Mouse (Mus musculus) natural killer cell, adult 2 months (primary cell): ENCODE results near the gene Zfp687.
A peak's percentile ranks its signal among the peaks of the same experiment; 100 is the strongest.

Experiments
- DNase-seq, 2 experiments: peaks; one replicate each; pipeline ENCODE4 v3.0.0; 2022; ENCODE audit warnings: low spot score in 2 of 2

Gene Zfp687

DNA sequence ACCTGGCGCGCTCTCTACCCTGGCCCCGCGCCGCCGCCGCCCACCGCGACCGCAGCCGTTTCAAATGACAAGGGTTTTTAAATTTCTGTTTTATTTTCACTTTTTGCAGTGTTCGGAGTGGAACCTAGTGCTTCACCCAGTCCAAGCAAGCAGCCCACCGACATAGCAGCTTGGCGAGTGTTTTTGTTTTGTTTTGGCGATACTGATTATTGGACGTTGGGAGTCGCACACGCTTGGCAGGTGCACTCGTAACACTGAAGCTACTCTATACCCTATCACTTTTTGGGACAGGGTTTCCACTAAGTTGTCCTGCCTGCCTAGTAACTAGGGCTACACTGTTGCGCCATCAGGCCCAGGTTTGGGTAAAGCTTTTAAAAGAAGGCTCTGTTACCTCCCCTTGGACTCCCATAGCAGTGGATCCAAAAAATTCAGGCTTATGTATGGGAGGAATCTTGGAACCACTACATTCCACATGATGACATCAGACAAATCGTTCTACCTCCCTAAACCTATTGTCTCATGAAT lies 1.3 kb upstream of the Zfp687 start:
- no peak for DNase-seq

DNA sequence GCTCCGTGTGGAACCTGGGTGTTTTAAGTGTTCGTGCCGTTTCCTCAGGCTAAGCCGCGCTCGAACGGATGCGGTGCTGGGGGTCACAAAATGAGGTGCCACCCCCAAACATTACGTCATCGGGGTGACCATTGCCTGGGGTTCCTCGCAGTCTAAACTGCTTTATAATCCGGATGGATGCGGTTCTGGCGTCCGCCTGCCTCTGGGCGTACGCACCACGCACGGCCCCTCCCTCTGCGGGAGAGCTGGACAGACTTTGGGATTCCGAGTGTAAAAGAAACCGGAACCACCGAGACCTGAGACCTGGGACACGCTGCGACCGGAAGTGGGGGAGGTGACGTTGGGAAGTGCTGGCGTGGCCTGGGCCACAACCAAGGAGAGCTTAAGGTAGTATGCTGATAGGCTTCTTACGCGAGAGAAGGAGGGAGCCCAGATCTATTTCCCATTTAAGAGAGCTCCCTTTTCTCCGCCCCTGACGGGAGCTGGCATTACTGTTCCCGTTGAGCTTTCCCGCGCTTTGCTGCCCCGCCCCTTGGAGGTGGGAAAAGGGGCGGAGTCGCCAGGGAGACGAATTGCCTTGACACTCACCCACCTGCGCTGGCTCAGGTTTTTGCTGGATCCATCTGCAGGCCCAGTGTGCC lies 763 bp upstream of the Zfp687 start:
- DNase-seq, result peak; percentile 94 to 95

DNA sequence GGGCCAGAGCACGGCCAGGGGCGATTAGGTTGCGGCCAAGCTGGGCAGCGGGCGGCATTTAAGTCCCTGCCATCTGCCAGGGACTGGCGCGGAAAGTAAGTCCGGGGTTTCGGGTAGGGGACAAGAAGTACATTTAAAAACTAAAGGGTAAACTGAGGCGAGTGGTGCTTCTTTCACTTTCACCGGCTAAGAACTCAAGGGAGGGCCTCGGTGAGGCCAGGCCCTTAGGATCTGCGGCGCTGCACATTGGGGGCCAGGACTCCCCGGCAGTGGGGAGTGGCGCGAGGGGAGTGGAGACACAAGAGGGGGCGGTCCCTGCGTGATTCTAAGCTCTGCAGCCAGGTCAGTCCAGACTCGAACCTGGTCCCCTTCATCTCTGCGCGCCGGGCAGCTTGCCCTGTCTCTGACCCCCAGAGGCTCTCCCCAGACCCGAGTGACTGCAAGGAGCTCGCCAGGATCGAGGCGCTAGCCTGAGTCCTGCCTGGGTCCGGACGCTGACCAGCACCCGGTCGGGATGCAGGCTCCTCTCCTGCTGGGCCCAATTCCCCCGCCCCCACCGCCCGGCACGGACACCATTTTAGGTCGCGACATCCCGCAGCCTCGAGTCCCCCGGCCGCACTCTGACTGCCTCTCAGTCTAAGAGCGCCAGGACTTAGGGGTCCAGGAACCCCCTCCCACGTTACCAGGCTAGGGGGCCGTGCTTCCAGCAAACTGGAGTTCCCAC lies 658 bp downstream of the Zfp687 start:
- no peak for DNase-seq

DNA sequence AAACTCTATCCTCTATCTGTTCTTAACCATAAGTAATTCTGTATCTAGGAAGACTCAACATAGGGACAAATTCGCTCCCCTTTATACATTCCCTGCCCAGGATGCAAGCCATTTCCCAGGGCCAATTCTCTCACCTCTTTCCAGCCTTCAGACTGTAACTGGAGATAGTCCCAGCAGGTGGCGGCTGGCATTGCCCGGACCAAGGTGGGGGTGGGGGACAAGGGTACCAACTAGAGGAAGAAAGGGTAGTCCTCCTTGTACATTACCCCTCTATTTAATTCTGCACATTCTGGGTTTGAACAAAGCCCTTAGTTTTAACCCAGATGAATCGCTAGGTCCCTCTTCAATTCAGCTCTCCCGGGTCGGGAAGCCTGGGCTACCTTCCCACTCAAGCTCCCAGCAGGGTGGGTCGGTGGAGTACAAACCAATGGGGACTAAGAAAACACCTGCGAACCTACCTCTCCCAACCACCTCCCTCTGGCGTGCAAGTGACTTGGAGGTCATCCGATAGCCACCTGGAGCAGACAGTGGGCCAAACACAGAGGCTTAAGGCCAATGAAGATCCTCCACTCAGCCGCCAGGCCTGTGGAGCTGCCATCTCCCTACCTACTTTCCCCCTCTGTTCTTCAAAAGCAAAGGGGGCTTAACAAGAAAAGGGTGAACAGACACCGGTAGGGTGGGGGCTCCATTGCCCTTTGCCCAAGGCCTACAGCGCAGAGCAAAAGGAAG lies 1.4 kb downstream of the Zfp687 start:
- no peak for DNase-seq

DNA sequence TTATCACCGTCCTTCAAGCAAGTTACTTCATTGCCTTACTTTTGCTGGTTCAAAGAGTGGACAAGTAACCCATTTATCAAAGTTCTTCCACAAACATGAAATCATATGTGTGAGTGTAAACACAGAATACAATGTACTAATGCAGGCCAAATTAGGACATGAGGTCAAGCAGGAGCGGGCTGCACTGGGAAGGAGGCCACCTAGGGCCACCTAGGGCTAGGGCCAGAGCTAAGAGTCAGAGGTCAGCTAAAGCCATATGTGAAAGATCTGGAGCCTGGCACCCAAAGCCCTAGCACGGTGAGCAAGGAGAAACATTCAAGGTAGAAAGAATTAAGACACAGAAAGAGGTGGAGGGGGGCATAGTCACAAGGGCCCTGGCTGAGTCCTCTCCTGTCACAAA lies 2.3 kb downstream of the Zfp687 start:
- no peak for DNase-seq

DNA sequence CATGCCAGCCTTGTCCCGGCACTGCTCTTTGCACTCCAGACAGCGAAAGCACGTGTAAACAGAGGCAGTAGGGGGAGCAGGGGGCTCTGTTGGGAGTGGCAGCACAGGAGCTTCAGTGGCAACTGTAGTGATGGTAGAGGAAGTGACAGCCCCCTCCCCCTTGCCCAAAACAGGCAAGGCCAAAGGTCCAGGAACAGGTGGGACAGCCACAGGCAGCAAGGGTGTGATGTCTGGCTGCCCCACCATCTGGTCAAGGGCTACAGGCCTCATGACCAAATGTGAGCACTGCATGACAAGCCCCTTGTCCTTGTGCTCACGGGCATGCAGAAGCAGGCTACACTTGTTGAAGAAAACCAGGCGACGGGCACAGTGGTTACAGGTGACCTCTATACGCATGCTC lies 4.9 kb downstream of the Zfp687 start:
- DNase-seq, result no peak

DNA sequence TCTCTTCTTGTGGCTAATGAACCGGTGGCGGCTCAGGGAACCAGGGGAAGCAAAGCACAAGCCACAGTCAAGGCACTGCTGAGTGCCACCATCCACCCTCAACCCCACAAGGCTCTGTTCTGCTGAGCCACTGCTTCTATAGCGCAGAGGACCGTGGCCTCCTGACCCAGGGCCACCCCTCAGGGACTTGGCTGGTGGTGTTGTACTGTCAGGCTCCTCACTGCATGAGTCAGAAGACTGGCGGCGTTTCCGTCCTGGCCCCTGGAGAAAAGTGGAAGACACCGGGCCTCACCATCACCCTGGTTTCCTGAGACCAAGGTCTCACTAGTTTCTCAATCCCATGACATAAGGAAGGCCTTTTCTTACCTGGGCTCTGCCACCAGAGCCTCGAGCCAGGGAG lies 7.5 kb downstream of the Zfp687 start:
- no peak for DNase-seq

DNA sequence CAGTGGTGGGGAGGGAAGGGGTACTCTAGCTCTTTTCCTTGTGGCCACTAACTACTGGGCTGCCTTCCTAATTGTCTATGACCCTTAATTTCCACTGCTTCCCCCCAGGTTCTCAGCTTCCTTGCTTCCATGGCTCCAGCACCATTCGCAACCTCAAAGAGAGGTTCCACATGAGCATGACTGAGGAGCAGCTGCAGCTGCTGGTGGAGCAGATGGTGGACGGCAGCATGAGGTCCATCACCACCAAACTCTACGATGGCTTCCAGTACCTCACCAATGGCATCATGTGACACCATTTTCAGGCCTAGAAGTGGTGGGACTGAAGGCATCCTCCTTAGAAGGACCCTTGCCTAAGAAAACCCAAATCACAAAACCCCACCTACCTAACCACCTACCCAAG lies 9.6 kb downstream of the Zfp687 start:
- no peak for DNase-seq

DNA sequence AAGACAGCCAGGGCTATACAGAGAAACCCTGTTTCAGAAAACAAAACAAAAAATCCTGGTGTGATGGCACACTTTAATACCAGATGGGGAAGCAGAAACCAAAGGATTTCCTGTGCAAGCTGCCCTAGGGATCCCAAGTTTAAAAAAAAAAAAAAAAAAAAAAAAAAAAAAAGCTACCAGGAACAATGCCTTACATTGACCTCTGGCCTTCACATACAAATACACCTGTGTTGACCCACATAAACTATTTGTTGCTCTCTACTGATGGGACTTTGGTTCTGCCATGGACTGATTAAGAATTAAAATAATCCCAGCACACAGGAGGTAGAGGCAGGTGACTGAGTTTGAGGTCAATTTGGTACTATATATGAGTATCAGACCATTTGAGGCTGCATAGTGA lies 12.0 kb downstream of the Zfp687 start:
- no peak for DNase-seq

DNA sequence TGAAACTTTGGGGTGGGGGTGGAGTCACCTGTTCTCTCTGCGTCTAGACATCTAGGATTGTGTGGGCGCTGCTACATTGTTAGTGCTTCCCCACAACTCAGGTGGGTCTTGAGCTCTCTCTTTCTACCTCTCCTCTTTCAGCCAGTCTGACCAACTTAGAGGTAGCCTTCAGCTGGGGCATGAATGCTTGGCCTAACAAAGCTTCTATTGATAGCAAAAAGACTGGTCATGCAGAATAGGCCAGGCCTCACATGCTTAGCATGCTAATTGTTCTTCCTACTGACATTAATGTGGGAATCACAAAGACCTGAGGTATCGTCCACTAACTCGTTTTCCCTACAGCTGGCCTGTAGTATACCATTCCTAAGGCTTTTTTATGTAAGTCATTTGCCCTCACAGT lies 12.7 kb downstream of the Zfp687 start:
- no peak for DNase-seq

DNA sequence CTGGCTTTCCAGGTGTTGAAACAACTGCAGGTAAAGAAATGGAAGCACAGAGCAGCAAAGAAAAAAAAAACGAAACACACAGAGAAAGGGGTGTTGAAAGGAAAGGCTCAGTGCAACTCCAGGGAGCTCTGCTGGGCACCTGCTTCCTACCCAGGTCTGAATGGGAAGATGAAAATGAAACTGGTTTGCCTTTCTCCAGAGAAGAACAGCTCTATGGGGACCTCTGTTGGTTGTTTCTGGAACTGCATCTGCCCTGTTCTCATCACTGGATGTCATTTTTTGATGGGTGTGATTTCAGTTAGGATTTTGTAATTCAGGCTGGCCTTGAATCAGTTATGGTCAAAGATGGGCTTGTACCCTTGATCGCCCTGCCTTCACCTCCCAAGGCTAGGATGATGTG lies 18.3 kb downstream of the Zfp687 start:
- peak; percentile 81 to 86 for DNase-seq

DNA sequence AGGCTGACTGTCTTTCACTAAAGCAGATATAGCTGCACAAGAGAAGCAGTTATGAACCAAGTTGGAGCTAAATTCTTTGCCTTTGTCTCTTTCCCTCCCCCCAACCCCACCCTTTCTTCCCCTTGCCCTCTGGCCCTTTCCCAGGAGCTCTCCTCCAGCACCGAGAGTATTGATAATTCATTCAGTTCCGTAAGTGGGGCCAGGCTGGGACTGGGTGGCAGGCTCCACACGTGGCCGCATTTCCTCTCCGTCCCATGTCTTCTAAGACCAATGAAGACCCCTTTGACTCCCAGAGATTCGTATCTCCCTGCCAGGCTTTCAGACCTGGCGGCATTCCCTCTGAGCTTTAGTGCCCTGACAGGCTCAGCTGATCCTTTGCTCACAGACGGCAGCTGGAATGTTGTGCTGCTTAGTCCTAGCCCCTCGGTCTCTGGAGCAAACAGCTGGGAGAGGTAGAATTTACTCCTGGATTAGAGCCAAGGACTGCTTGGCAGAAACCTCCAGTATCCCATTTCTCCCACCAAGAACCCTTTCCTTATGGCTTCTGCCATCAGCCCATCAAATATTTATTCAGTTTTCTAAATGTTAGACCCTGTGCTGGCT lies 26.0 kb downstream of the Zfp687 start:
- no peak for DNase-seq

DNA sequence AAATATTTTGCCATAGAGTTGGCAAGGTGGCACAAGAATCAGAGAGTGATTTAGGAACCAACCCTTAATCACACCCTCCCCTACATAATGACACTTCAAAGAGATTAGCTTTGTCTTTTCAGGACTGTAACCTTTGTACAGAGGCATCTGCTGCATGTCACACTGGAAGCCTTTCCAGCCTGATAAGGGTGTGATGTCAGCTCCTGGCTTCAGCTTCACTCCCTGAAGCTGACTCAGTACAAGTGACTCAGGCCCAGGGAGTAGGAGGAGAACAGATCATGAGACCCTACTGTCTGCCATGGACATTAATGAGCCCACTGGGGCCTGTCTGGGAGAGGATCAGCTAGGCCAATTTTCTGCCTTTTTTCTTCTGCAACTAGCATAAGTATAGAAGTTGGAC lies 27.7 kb downstream of the Zfp687 start:
- no peak for DNase-seq

DNA sequence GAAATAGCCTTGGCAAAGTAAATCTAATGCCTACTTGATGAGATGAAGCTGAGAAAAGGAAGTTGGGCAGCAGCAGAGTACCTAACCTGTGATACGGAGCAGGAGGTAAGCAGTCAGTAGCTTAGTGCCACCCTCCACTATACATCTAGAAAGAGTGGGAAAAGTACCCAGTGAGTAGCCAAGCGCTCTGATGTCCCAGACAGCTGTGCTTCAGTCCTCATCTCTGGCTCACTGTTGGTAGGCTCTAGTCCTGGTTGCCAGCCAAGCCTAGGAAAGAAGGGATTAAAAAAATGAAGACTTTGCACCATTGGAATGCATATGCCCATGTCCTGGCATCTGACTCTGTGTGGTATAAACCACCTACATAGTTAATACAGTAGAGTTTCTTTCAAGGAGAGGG lies 29.7 kb downstream of the Zfp687 start:
- no peak for DNase-seq

DNA sequence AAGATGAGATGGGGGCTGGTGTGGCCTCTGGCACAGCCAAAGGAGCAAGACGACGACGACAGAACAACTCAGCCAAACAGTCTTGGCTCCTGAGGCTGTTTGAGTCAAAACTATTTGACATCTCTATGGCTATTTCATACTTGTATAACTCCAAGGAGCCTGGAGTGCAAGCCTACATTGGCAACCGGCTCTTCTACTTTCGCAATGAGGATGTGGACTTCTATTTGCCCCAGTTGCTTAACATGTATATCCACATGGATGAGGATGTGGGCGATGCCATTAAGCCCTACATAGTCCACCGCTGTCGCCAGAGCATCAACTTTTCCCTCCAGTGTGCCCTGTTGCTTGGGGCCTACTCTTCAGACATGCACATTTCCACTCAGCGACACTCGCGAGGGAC lies 30.9 kb downstream of the Zfp687 start:
- DNase-seq, result no peak

DNA sequence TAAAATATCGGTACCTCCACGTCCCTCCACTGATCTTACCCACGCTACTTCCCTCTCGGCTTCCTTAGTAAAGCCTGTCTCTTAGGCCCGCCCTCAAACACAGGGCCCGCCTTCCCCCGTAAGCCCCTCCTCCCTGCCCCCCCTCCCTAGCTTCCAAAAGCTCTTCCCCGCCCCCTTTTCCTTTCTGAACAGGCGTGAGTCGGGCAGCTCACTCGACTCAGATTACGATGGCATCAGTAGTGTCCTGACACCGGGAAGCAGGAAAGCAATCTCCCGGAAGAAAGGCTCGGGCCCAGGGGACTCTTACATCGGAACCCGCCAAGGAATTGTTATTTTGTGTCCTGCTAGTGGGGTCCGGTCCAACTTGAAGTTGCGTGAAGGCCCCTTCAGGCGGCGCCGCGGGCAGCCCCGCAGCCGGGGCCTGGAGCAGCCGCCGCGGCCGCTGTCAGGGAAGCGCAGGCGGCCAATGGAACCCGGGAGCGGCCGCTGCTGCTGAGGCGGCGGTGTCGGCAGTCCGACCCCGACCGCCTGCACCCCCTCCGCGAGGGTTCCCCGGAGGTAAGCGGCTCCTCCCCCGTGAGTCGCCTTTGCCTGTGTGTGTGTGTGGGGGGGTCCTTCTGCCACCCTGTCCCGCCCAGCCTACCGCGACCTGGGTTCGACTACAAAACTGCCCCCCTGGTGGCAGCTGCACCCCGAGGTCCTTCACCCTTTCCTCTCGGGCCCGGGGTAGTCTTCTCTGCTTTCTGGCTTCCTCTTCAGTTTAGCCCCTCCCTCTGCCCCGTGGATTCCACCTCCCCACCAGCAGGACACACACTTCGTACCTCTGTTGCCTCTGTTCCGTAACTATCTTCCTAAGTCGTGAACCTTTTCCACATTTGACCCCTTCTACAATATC lies 40.5 kb downstream of the Zfp687 start, which contains the start of gene Pi4kb:
Gene Pi4kb (plus strand): TSS at position 204 of the 895 bp plus-strand sequence.
- peak; percentile 91 for DNase-seq

DNA sequence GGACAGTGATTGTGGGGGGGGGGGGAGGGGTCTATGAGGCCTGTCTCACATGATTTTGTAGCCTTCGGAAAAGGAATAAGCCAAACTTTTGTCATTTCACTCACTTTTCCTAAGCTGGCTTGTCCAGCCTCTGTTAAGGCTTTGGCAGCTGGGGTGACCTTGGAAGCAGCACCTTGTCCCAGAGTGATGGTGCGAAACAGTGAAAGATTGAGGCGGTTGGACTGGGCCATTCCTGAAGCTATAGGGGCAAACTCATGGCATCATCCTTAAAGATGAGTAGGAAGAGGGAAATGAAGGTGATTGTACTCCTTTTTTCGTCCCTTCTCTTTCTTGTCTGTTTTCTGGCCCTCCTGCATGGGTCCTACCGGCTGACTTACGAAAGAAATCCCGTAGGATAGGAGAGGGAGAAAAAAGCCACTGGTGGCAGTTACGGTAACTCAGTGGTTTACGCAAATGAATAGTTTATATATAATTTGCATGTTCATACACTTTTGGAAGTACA lies 41.2 kb downstream of the Zfp687 start:
- DNase-seq, result no peak

DNA sequence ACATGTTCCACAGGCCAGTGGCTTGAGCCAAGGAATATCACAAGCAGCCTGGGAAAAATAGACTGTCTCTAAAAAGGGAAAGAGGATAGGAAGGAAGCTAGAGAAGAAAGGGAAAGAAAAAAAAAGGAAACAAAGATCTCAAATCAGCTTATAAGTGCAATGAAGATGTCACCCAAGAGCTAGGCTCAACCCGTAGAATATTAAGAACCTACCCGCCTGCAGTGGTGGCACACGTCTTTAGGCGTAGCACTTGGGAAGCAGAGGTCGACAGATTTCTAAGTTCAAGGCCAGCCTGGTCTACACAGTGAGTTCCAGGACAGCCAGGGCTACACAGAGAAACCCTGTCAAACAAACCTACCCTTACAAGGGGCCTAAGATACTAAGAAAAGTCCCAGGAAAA lies 41.6 kb downstream of the Zfp687 start:
- no peak for DNase-seq

DNA sequence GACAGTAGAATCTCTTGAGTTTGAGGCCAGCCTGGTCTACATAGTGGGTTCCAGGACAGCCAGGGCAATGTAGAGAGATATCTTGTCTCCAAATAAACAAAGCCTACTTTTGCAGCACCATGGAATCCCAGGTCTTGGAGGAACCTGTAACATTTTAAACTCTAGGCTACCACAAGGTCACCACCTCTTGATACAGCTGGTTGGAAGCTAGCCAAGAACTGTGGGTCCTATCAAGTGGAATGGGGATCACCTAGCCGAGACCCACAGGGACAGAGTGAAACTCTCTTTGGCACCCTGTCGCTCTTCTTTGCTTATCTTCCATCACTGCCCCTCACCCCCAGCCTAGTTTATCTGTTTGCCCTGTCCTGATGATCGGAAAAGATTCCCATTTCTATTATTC lies 42.7 kb downstream of the Zfp687 start:
- no peak for DNase-seq

DNA sequence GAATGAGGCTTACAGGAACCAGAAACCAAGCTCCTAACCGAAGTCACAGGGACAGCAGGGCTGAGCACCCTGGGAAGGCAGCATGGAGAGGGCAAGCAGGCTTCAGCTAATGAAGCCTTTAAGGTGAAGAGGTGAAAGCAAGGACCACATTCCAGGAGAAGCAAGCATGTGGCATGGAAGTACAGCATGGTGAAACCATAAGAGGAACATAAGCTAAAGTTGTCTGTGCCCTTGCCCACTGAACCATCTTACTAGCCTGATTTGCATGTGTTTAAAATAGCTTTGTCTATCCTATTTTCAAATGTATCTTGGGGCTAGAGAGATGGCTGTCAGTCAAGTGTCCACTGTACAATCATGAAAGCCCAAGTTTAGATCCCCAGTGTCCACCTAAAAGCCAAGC lies 49.4 kb downstream of the Zfp687 start:
- peak in 1 of 2 experiments; percentile 15 for DNase-seq

DNA sequence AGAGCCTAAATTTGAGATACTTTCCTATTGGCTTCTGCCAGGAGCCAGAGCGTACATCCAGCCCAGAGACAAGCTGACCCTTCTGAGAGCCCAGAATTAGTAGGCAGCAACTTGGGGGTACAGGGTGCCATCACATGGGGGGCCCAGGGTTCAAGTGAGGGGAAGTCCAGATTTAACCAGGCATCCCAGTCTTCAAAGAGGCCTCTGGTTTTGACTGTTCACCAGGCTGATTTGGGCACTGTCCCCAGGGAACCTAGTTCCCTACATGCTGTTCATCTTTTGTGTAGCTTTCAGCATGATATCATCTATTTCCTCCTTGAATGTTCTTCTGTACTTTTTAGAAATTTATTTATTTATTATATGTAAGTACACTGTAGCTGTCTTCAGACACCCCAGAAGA lies 50.3 kb downstream of the Zfp687 start:
- no peak for DNase-seq
